Mouse (Mus musculus): ENCODE measurements around the gene Tmprss11a. TPM values are rescaled to one million over a fixed set of nuclear protein-coding genes. Genes with fewer than 3 reads are reported as not detected.

Tmprss11a gene
- polyA plus RNA-seq (2015; fragmentation: Nextera tagmentation; extraction: Ambion mirVana) = not detected in 2 replicates

DNA sequence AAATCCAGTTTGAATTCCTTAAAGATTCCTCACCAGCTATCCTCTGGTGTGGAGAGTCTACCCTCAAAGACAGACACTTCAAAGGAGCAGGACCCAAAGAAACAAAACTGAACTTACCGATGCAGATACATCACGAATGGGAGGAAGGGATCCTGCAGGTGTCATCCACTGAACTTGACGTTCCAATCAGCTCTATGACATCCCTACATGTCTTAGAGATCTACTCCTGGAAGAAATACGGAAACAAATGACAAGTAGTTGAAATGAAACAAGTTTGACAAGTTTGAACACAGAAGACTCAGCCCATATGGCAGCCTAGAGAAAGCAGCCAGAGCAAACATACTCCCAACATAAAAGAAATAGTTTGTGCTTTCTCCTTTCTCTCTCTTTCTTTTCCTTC lies at the start of gene Tmprss11a:
Gene Tmprss11a (minus strand): TSS at position 101 of the 400 bp plus-strand sequence.
- no peak within 1 kb of the TSS for H3K9ac ChIP-seq (ENCODE audit: low read length)
- no peaks in the 10 kb centered on the region for H3K27me3 ChIP-seq (ENCODE audit: control insufficient read depth, insufficient read depth, low read length)
- H3K36me3 ChIP-seq (ENCODE audit: control insufficient read depth, insufficient read depth) = no peaks in the 10 kb centered on the region
- H3K4me3 ChIP-seq (ENCODE audit: low read length) = no peak within 1 kb of the TSS
- no peak within 1 kb of the TSS for H3K27ac ChIP-seq (ENCODE audit: low read length)
- H3K9me3 ChIP-seq (replicated peaks; ENCODE audit: control insufficient read depth, low read length) = no peaks in the 10 kb centered on the region
- no peak within 1 kb of the TSS for H3K4me2 ChIP-seq (ENCODE audit: low read depth, low read length)
- H3K4me1 ChIP-seq (ENCODE audit: control insufficient read depth, insufficient read depth, low read length) = no peaks in the 10 kb centered on the region
- ATAC-seq (replicated peaks; ENCODE audit: extremely low read depth, insufficient read depth, low FRiP score) = no peak
- 56% methylated on average over 4 of the region's 4 CpGs for WGBS

DNA sequence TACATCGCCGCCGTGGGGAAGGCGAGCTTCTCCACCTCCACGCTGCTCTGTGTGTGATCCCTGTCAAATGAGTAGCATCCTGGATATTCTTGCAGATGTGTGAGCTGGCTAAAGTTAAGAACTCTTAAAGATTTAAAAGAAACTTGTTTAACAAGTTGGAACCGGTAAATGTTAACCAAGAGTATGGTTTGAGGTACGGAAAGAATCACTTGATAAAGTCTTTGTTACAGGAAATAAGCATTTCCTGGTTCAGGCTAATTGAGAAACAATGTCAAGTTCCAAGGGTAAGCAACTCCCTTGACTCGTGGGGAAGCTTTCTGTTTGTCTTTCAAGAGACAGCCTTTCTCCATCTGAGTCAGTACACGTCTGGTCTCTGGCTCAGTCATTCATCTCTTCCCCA lies 49.7 kb upstream of the Tmprss11a start, which contains the start of gene Tmprss11g:
Gene Tmprss11g (minus strand): TSS at position 101 of the 400 bp plus-strand sequence.
- Histone ChIP-seq H3K27ac (ENCODE audit: low read length) (no peak within 1 kb of the TSS), H3K36me3 (ENCODE audit: control insufficient read depth, insufficient read depth) (no peaks in the 10 kb centered on the region), H3K9me3 (replicated peaks; ENCODE audit: control insufficient read depth, low read length) (no peaks in the 10 kb centered on the region), H3K4me3 (ENCODE audit: low read length) (no peak within 1 kb of the TSS), H3K27me3 (ENCODE audit: control insufficient read depth, insufficient read depth, low read length) (no peaks in the 10 kb centered on the region), H3K4me2 (ENCODE audit: low read depth, low read length) (no peak within 1 kb of the TSS), H3K9ac (ENCODE audit: low read length) (no peak within 1 kb of the TSS), H3K4me1 (ENCODE audit: control insufficient read depth, insufficient read depth, low read length) (no peaks in the 10 kb centered on the region)
- no peak for ATAC-seq (replicated peaks; ENCODE audit: extremely low read depth, insufficient read depth, low FRiP score)
- 66% methylated on average over 9 of the region's 9 CpGs for WGBS

GRCm38 (mm10) chr5:86511538-86511937 lies 42.7 kb upstream of the Tmprss11a start:
- no peak for ATAC-seq (replicated peaks; ENCODE audit: extremely low read depth, insufficient read depth, low FRiP score)
- H3K4me2 ChIP-seq (ENCODE audit: low read depth, low read length) = no peak overlapping the region
- 72% methylated on average over 5 of the region's 5 CpGs for WGBS
- no peak overlapping the region for H3K27ac ChIP-seq (ENCODE audit: low read length)
- no peak overlapping the region for H3K4me3 ChIP-seq (ENCODE audit: low read length)
- H3K36me3 ChIP-seq (ENCODE audit: control insufficient read depth, insufficient read depth) = no peaks in the 10 kb centered on the region
- no peaks in the 10 kb centered on the region for H3K27me3 ChIP-seq (ENCODE audit: control insufficient read depth, insufficient read depth, low read length)
- no peaks in the 10 kb centered on the region for H3K4me1 ChIP-seq (ENCODE audit: control insufficient read depth, insufficient read depth, low read length)
- no peak overlapping the region for H3K9ac ChIP-seq (ENCODE audit: low read length)
- no peaks in the 10 kb centered on the region for H3K9me3 ChIP-seq (replicated peaks; ENCODE audit: control insufficient read depth, low read length)

- no peaks in the 10 kb centered on the region for H3K9me3 ChIP-seq (replicated peaks; ENCODE audit: control insufficient read depth, low read length)
- ATAC-seq (replicated peaks; ENCODE audit: extremely low read depth, insufficient read depth, low FRiP score) = no peak
- H3K36me3 ChIP-seq (ENCODE audit: control insufficient read depth, insufficient read depth) = no peaks in the 10 kb centered on the region
- H3K4me3 ChIP-seq (ENCODE audit: low read length) = no peak overlapping the region
- 62% methylated on average over 1 of the region's 1 CpGs for WGBS
- no peaks in the 10 kb centered on the region for H3K27me3 ChIP-seq (ENCODE audit: control insufficient read depth, insufficient read depth, low read length)
- H3K4me2 ChIP-seq (ENCODE audit: low read depth, low read length) = no peak overlapping the region
- no peak overlapping the region for H3K27ac ChIP-seq (ENCODE audit: low read length)
- H3K4me1 ChIP-seq (ENCODE audit: control insufficient read depth, insufficient read depth, low read length) = no peaks in the 10 kb centered on the region
- H3K9ac ChIP-seq (ENCODE audit: low read length) = no peak overlapping the region
Measured at GRCm38 (mm10) chr5:86493453-86493852, 24.7 kb upstream of the Tmprss11a start.

DNA sequence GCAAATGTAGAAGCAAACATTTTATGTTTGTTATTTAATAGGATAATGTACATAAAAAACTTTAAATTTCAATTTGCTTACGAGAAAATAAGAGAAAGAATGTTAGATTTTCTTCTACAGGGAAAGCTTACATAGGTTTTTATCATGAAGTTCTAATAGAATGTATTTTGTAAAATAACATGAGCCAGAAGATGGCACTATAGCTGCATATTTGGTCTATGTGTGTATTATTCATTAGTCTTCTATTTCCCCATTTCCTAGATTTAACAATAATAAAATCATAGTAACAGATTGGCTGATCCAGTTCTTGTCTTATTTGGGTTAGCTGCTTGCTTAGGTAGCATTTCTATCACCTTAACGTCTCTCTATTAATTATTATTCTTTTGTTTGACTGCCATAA lies 13.8 kb upstream of the Tmprss11a start:
- WGBS = 59% methylated on average over 2 of the region's 2 CpGs

DNA sequence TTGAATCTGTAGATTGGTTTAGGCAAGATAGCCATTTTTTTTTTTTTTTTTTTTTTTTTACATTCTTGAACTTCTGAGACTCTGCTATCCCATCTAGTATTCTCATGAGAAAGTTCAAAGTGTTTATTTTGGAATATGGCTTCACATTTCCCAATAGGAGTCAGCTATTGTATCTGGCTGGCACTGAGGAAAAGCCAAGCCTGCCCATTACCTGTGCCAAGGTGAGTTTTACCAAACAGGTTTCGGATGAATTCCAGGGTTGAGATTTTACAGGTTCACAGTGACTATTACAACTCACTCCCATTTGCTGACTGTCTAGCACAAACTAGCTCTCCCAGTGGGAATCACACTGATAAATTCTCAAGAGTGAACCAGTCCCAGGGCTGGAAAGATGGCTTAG lies 13.2 kb upstream of the Tmprss11a start:
- no peaks in the 10 kb centered on the region for H3K9me3 ChIP-seq (replicated peaks; ENCODE audit: control insufficient read depth, low read length)
- H3K27ac ChIP-seq (ENCODE audit: low read length) = no peak overlapping the region
- no peaks in the 10 kb centered on the region for H3K4me1 ChIP-seq (ENCODE audit: control insufficient read depth, insufficient read depth, low read length)
- no peak for ATAC-seq (replicated peaks; ENCODE audit: extremely low read depth, insufficient read depth, low FRiP score)
- H3K36me3 ChIP-seq (ENCODE audit: control insufficient read depth, insufficient read depth) = no peaks in the 10 kb centered on the region
- WGBS = 70% methylated on average over 1 of the region's 1 CpGs
- no peak overlapping the region for H3K4me2 ChIP-seq (ENCODE audit: low read depth, low read length)
- H3K9ac ChIP-seq (ENCODE audit: low read length) = no peak overlapping the region
- H3K27me3 ChIP-seq (ENCODE audit: control insufficient read depth, insufficient read depth, low read length) = no peaks in the 10 kb centered on the region
- no peak overlapping the region for H3K4me3 ChIP-seq (ENCODE audit: low read length)

More for the DNA sequence above, 13.8 kb upstream of the Tmprss11a start:
- no peaks in the 10 kb centered on the region for H3K4me1 ChIP-seq (ENCODE audit: control insufficient read depth, insufficient read depth, low read length)
- no peaks in the 10 kb centered on the region for H3K27me3 ChIP-seq (ENCODE audit: control insufficient read depth, insufficient read depth, low read length)
- no peaks in the 10 kb centered on the region for H3K36me3 ChIP-seq (ENCODE audit: control insufficient read depth, insufficient read depth)
- H3K4me2 ChIP-seq (ENCODE audit: low read depth, low read length) = no peak overlapping the region
- H3K27ac ChIP-seq (ENCODE audit: low read length) = no peak overlapping the region
- ATAC-seq (replicated peaks; ENCODE audit: extremely low read depth, insufficient read depth, low FRiP score) = no peak
- no peak overlapping the region for H3K9ac ChIP-seq (ENCODE audit: low read length)
- no peak overlapping the region for H3K4me3 ChIP-seq (ENCODE audit: low read length)
- H3K9me3 ChIP-seq (replicated peaks; ENCODE audit: control insufficient read depth, low read length) = no peaks in the 10 kb centered on the region

DNA sequence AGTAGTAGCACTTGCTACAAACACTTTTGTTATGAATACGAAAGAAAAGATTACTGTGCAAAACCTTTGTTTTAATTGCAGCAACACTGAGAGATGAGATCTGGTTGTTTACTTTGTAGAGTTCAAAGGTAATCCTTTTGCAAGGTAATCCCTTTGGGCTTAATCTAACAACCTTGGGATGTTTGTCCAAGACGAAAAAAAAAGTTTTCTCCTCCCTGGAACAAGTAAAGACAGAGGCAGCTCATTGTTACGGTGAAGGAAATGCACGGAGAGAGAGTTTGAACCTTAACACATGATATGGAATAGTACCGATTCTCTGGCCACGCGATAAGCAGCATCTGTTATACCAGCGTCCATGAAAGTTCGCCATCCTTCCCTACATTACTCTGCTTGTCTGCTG lies 5.1 kb upstream of the Tmprss11a start:
- no peaks in the 10 kb centered on the region for H3K9me3 ChIP-seq (replicated peaks; ENCODE audit: control insufficient read depth, low read length)
- H3K4me2 ChIP-seq (ENCODE audit: low read depth, low read length) = no peak overlapping the region
- WGBS = 80% methylated on average over 9 of the region's 9 CpGs
- no peak overlapping the region for H3K4me3 ChIP-seq (ENCODE audit: low read length)
- no peak overlapping the region for H3K27ac ChIP-seq (ENCODE audit: low read length)
- no peaks in the 10 kb centered on the region for H3K27me3 ChIP-seq (ENCODE audit: control insufficient read depth, insufficient read depth, low read length)
- H3K9ac ChIP-seq (ENCODE audit: low read length) = no peak overlapping the region
- H3K36me3 ChIP-seq (ENCODE audit: control insufficient read depth, insufficient read depth) = no peaks in the 10 kb centered on the region
- no peaks in the 10 kb centered on the region for H3K4me1 ChIP-seq (ENCODE audit: control insufficient read depth, insufficient read depth, low read length)
- ATAC-seq (replicated peaks; ENCODE audit: extremely low read depth, insufficient read depth, low FRiP score) = no peak

GRCm38 (mm10) chr5:86439306-86439705 lies 29.5 kb downstream of the Tmprss11a start:
- WGBS = 56% methylated on average over 2 of the region's 2 CpGs
- H3K27me3 ChIP-seq (ENCODE audit: control insufficient read depth, insufficient read depth, low read length) = no peaks in the 10 kb centered on the region
- H3K9me3 ChIP-seq (replicated peaks; ENCODE audit: control insufficient read depth, low read length) = no peaks in the 10 kb centered on the region
- H3K27ac ChIP-seq (ENCODE audit: low read length) = no peak overlapping the region
- H3K4me2 ChIP-seq (ENCODE audit: low read depth, low read length) = no peak overlapping the region
- no peaks in the 10 kb centered on the region for H3K36me3 ChIP-seq (ENCODE audit: control insufficient read depth, insufficient read depth)
- no peaks in the 10 kb centered on the region for H3K4me1 ChIP-seq (ENCODE audit: control insufficient read depth, insufficient read depth, low read length)
- no peak overlapping the region for H3K4me3 ChIP-seq (ENCODE audit: low read length)
- H3K9ac ChIP-seq (ENCODE audit: low read length) = no peak overlapping the region
- no peak for ATAC-seq (replicated peaks; ENCODE audit: extremely low read depth, insufficient read depth, low FRiP score)

DNA sequence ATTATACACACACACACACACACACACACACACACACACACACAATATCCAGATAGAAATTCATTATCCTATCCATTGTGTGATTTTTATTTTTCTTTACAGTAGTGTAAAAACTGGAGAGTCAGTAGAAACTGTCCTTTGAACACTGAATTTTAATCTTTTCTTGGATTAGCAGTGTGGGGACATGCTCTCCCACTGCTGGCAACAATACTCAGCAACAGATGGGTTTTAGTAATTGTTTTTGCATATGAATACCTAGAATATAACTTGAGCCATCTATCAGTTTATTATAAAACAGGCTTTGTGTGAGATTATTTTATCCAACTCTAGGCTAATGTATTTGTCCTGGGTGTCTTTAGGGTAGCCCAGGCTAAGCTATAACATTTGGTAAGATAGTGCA lies 30.2 kb downstream of the Tmprss11a start:
- Histone ChIP-seq H3K9ac (ENCODE audit: low read length) (no peak overlapping the region), H3K27ac (ENCODE audit: low read length) (no peak overlapping the region), H3K36me3 (ENCODE audit: control insufficient read depth, insufficient read depth) (no peaks in the 10 kb centered on the region), H3K4me2 (ENCODE audit: low read depth, low read length) (no peak overlapping the region), H3K9me3 (replicated peaks; ENCODE audit: control insufficient read depth, low read length) (no peaks in the 10 kb centered on the region), H3K4me1 (ENCODE audit: control insufficient read depth, insufficient read depth, low read length) (no peaks in the 10 kb centered on the region), H3K27me3 (ENCODE audit: control insufficient read depth, insufficient read depth, low read length) (no peaks in the 10 kb centered on the region), H3K4me3 (ENCODE audit: low read length) (no peak overlapping the region)
- no peak for ATAC-seq (replicated peaks; ENCODE audit: extremely low read depth, insufficient read depth, low FRiP score)

- no peak overlapping the region for H3K27ac ChIP-seq (ENCODE audit: low read length)
- H3K9me3 ChIP-seq (replicated peaks; ENCODE audit: control insufficient read depth, low read length) = no peaks in the 10 kb centered on the region
- H3K9ac ChIP-seq (ENCODE audit: low read length) = no peak overlapping the region
- H3K36me3 ChIP-seq (ENCODE audit: control insufficient read depth, insufficient read depth) = no peaks in the 10 kb centered on the region
- H3K4me3 ChIP-seq (ENCODE audit: low read length) = no peak overlapping the region
- H3K27me3 ChIP-seq (ENCODE audit: control insufficient read depth, insufficient read depth, low read length) = no peaks in the 10 kb centered on the region
- WGBS = 4% methylated on average over 2 of the region's 2 CpGs
- H3K4me1 ChIP-seq (ENCODE audit: control insufficient read depth, insufficient read depth, low read length) = no peaks in the 10 kb centered on the region
- no peak overlapping the region for H3K4me2 ChIP-seq (ENCODE audit: low read depth, low read length)
- no peak for ATAC-seq (replicated peaks; ENCODE audit: extremely low read depth, insufficient read depth, low FRiP score)
Measured at GRCm38 (mm10) chr5:86432697-86433096, 36.1 kb downstream of the Tmprss11a start.
